Mouse (Mus musculus) midbrain, embryonic 11.5 days (tissue): Measurements from ENCODE around the gene Rbm4b. TPM values are rescaled to one million over a fixed set of nuclear protein-coding genes. Genes with fewer than 3 reads are reported as not detected.
"Not testable (repeated sequence)": the region's sequence is repeated elsewhere in the genome, so short reads cannot be mapped to it uniquely, and the experiment has no call there.

Source experiments
- ATAC-seq: fragments of 200-750 bp; cut with Nextera tagmentation; 2 replicates; pipeline ENCODE4 v1.8.0; 2017; ENCODE audit warnings: moderate TSS enrichment, moderate library complexity; ENCODE audit not compliant: low FRiP score
- DNase-seq: peaks from one replicate; pipeline ENCODE4 v3.0.0; 2015; ENCODE audit warnings: low spot score; ENCODE audit errors: missing footprints
- H3K27ac ChIP-seq: fragments of 300-500 bp; sonication (generic); 2 replicates; pipeline ENCODE4 v1.5.1; 2014; ENCODE audit warnings: low read depth, low read length
- H3K27me3 ChIP-seq: fragments of 300-500 bp; sonication (generic); 2 replicates; pipeline ENCODE4 v1.6.1; 2014; ENCODE audit warnings: mild to moderate bottlenecking, low read length, moderate library complexity, mixed read lengths; ENCODE audit not compliant: control insufficient read depth, insufficient read depth
- H3K36me3 ChIP-seq: fragments of 300-500 bp; sonication (generic); 2 replicates; pipeline ENCODE4 v1.6.1; 2014; ENCODE audit warnings: mild to moderate bottlenecking, low read length, moderate library complexity, mixed read lengths; ENCODE audit not compliant: control insufficient read depth, insufficient read depth
- H3K4me1 ChIP-seq: fragments of 300-500 bp; sonication (generic); 2 replicates; pipeline ENCODE4 v1.6.1; 2014; ENCODE audit warnings: low read length; ENCODE audit not compliant: control insufficient read depth, insufficient read depth
- H3K4me2 ChIP-seq: fragments of 300-500 bp; sonication (generic); 2 replicates; pipeline ENCODE4 v1.6.1; 2014; ENCODE audit warnings: mild to moderate bottlenecking, moderate library complexity
- H3K4me3 ChIP-seq: fragments of 300-500 bp; sonication (generic); 2 replicates; pipeline ENCODE4 v1.5.1; 2014; ENCODE audit warnings: low read depth, low read length
- H3K9ac ChIP-seq: fragments of 300-500 bp; sonication (generic); 2 replicates; pipeline ENCODE4 v1.6.1; 2014; ENCODE audit warnings: low read length
- H3K9me3 ChIP-seq: fragments of 300-500 bp; sonication (generic); 2 replicates; pipeline ENCODE4 v1.6.1; 2016; ENCODE audit warnings: low read length; ENCODE audit not compliant: control insufficient read depth
- WGBS: fragments of 180-500 bp; shearing (Covaris S2); extraction: QIAGEN DNeasy Blood & Tissue Kit; methylation state at CpG from one replicate; pipeline ENCODE4 v1.1.7; 2014; 5-methylcytosine and 5-hydroxymethylcytosine counted together
- polyA plus RNA-seq: library from polyadenylated mRNA; unstranded; fragments of >200 nt; fragmentation: Nextera tagmentation; extraction: Ambion mirVana; gene quantifications from 2 replicates; pipeline ENCODE4 v1.2.1, GENCODE M21; 2014

The Rbm4b gene
- polyA plus RNA-seq, 1 experiment from 2014 or later: 137 TPM

GRCm38 (mm10) chr19:4810309-4810708 lies 54.0 kb downstream of the Rbm4b start:
- 0% methylated on average over 14 of the region's 14 CpGs for WGBS
- H3K4me1 ChIP-seq: peaks cover 17% of the 10 kb centered on the region
- H3K4me2 ChIP-seq: peak overlapping the region; percentile 84
- no peaks in the 10 kb centered on the region for H3K36me3 ChIP-seq
- DNase-seq (no peak), ATAC-seq (no peak)
- H3K9ac ChIP-seq: peak overlapping the region; percentile 73
- peak overlapping the region; percentile 90 for H3K4me3 ChIP-seq
- H3K27me3 ChIP-seq: no peaks in the 10 kb centered on the region
- no peaks in the 10 kb centered on the region for H3K9me3 ChIP-seq
- no peak overlapping the region for H3K27ac ChIP-seq

- DNase-seq (no peak), ATAC-seq (no peak)
- Histone ChIP-seq H3K27me3 (no peaks in the 10 kb centered on the region), H3K9me3 (no peaks in the 10 kb centered on the region), H3K36me3 (no peaks in the 10 kb centered on the region), H3K9ac (peak overlapping the region; percentile 73), H3K4me1 (peaks cover 17% of the 10 kb centered on the region), H3K27ac (peak overlapping the region; percentile 83), H3K4me2 (peak overlapping the region; percentile 84), H3K4me3 (peak overlapping the region; percentile 90)
- WGBS: 0% methylated on average over 17 of the region's 17 CpGs
These were observed 54.4 kb downstream of the Rbm4b start for GRCm38 (mm10) chr19:4810746-4811062.

- under 1% methylated on average over 83 of the region's 83 CpGs for WGBS
- peak; percentile 99 for DNase-seq
- peak; percentile 98 for ATAC-seq
- Histone ChIP-seq H3K4me1 (peaks cover 17% of the 10 kb centered on the region), H3K27me3 (no peaks in the 10 kb centered on the region), H3K4me3 (peak within 1 kb of the TSS; percentile 90), H3K27ac (peak within 1 kb of the TSS; percentile 83), H3K36me3 (no peaks in the 10 kb centered on the region), H3K9me3 (no peaks in the 10 kb centered on the region), H3K4me2 (peak within 1 kb of the TSS; percentile 84), H3K9ac (peak within 1 kb of the TSS; percentile 86)
These were observed 55.0 kb downstream of the Rbm4b start, which contains the start of the genes Gm21992 and Rbm14 for GRCm38 (mm10) chr19:4811063-4811908. TSS of gene Gm21992 (minus strand) at chr19:4811612. TSS of gene Rbm14 (minus strand) at chr19:4811634.

GRCm38 (mm10) chr19:4811909-4812242 lies 55.6 kb downstream of the Rbm4b start:
- Histone ChIP-seq H3K27me3 (no peaks in the 10 kb centered on the region), H3K27ac (peak overlapping the region; percentile 80; the same call in 1 of the 2 replicates), H3K4me1 (peaks cover 17% of the 10 kb centered on the region), H3K4me3 (peak overlapping the region; percentile 90), H3K9ac (peak overlapping the region; percentile 86), H3K36me3 (no peaks in the 10 kb centered on the region), H3K4me2 (peak overlapping the region; percentile 84), H3K9me3 (no peaks in the 10 kb centered on the region)
- WGBS: 8% methylated on average over 12 of the region's 12 CpGs
- ATAC-seq (peak; percentile 49; the same call in 1 of the 2 replicates), DNase-seq (no peak)

GRCm38 (mm10) chr19:4812334-4812949 lies 56.1 kb downstream of the Rbm4b start:
- Histone ChIP-seq H3K4me3 (peak overlapping the region; percentile 90), H3K4me2 (peak overlapping the region; percentile 84), H3K9ac (peak overlapping the region; percentile 86), H3K4me1 (peaks cover 17% of the 10 kb centered on the region)
- not testable (repeated sequence) for H3K36me3 ChIP-seq, H3K9me3 ChIP-seq, ATAC-seq, H3K27me3 ChIP-seq, H3K27ac ChIP-seq, DNase-seq
- WGBS: 81% methylated on average over 8 of the region's 8 CpGs

GRCm38 (mm10) chr19:4813015-4813414 lies 56.7 kb downstream of the Rbm4b start:
- WGBS: 76% methylated on average over 6 of the region's 6 CpGs
- H3K9me3 ChIP-seq: no peaks in the 10 kb centered on the region
- H3K27me3 ChIP-seq: no peaks in the 10 kb centered on the region
- H3K36me3 ChIP-seq: no peaks in the 10 kb centered on the region
- DNase-seq (no peak), ATAC-seq (no peak)
- H3K4me1 ChIP-seq: peaks cover 17% of the 10 kb centered on the region
- H3K4me2 ChIP-seq: no peak overlapping the region
- H3K9ac ChIP-seq: no peak overlapping the region
- no peak overlapping the region for H3K4me3 ChIP-seq
- no peak overlapping the region for H3K27ac ChIP-seq

Other genes with a start within 250 kb of the Rbm4b start
- gene Pcx, start 246.0 kb upstream of the Rbm4b start, polyA plus RNA-seq: 13.8 and 14.0 TPM in 2 replicates
- gene Lrfn4, start 140.8 kb upstream of the Rbm4b start, polyA plus RNA-seq: 7.5 and 7.6 TPM in 2 replicates
- gene Rce1, start 130.9 kb upstream of the Rbm4b start, polyA plus RNA-seq: 61.0 and 68.7 TPM in 2 replicates
- 2.3 and 3.4 TPM in 2 replicates for gene Gm960, start 57.8 kb upstream of the Rbm4b start, polyA plus RNA-seq
- 13.4 and 14.0 TPM in 2 replicates for gene Sptbn2, start 45.3 kb upstream of the Rbm4b start, polyA plus RNA-seq
- 108 and 111 TPM in 2 replicates for gene Rbm4, start 37.4 kb downstream of the Rbm4b start, polyA plus RNA-seq
- 12.9 and 27.2 TPM in 2 replicates for gene Gm21992, start 55.1 kb downstream of the Rbm4b start, polyA plus RNA-seq
- gene Rbm14, start 55.1 kb downstream of the Rbm4b start, polyA plus RNA-seq: 108 and 113 TPM in 2 replicates
- 34.1 and 35.6 TPM in 2 replicates for gene Ccs, start 82.8 kb downstream of the Rbm4b start, polyA plus RNA-seq
- 0.07 and 0.11 TPM in 2 replicates for gene Ccdc87, start 82.9 kb downstream of the Rbm4b start, polyA plus RNA-seq
- gene Ctsf, start 98.6 kb downstream of the Rbm4b start, polyA plus RNA-seq: 34.1 and 34.9 TPM in 2 replicates
- 0.86 and 1.2 TPM in 2 replicates for gene Actn3, start 121.4 kb downstream of the Rbm4b start, polyA plus RNA-seq
- gene Zdhhc24, start 122.2 kb downstream of the Rbm4b start, polyA plus RNA-seq: 12.4 and 13.3 TPM in 2 replicates
- gene Bbs1, start 150.1 kb downstream of the Rbm4b start, polyA plus RNA-seq: 6.5 and 7.8 TPM in 2 replicates
- gene Dpp3, start 171.8 kb downstream of the Rbm4b start, polyA plus RNA-seq: 153 and 159 TPM in 2 replicates
- gene Peli3, start 186.6 kb downstream of the Rbm4b start, polyA plus RNA-seq: 1.3 and 1.5 TPM in 2 replicates
- gene Mrpl11, start 205.7 kb downstream of the Rbm4b start, polyA plus RNA-seq: 157 and 158 TPM in 2 replicates
- gene Npas4, start 233.8 kb downstream of the Rbm4b start, polyA plus RNA-seq: 0.04 TPM in 1 of 2 replicates, not detected in the other